Mouse (Mus musculus): ENCODE measurements at regions not wholly inside any gene's neighbourhood (a gene's known extent, or its start where the extent isn't known, plus 50 kb on each side); places are given as distances from the start of the nearest gene placed in this dataset.
"Not testable (repeated sequence)": the region's sequence is repeated elsewhere in the genome, so short reads cannot be mapped to it uniquely, and the experiment has no call there.

DNA sequence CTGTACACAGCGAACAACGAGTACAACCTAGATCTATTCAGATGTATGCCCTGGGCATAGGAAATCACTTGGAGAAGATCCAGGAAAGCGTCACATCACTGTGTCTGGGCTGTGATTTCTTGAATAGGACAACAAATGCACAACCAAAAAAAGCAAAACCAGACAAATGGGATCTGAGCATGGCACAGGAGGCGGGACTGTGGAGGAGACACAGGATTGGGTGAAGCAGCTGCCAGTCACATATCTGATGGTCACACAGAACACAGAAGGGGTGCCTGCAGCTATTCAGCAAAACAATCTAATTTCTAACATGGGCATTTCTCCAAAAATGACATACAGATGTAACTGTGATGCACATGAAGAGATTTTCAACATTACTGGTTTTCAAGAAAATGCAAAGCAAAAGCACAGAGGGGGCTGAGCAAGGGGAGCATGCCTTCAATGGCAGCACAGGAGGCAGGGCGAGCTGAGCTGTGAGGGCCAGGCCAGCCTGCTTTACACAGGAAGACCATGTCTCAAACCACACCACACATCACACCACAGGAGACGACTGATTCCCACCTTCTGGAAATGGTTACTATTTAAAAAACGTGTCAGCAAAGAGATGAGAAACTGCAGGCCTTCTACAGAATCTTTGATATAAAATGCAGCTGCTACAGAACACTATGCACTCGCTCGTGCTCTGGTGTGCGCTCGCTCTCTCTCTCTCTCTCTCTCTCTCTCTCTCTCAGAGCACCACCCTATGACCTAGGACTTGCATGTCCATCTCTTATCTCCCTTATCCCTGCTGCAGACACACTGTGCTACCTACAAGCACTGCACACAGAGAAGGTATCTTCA lies 175.2 kb upstream of the Klf14 start:
- peak in 1 of 2 experiments; percentile 49 for DNase-seq

GRCm38 (mm10) chr6:31134736-31135077 lies 175.8 kb upstream of the Klf14 start:
- DNase-seq, result no peak

DNA sequence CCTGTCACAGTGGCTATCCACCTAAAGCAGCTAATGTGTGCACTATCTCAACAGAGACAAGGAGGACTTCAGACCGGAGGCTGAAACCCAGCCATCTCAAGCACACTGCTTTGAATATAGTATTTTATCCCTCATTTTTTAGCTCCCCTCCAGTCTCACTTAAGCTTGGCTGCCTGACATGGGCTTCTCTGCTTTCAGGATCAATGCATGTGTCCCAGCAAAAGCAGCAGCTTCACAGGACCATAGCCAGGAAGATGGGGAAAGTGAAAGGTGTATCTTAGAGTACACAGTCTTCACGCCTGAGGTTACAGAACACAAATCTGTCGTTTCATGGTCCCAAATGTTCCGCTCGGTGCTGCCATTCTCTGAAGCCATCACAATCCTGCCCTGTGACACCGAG lies 176.7 kb upstream of the Klf14 start:
- DNase-seq, result no peak

DNA sequence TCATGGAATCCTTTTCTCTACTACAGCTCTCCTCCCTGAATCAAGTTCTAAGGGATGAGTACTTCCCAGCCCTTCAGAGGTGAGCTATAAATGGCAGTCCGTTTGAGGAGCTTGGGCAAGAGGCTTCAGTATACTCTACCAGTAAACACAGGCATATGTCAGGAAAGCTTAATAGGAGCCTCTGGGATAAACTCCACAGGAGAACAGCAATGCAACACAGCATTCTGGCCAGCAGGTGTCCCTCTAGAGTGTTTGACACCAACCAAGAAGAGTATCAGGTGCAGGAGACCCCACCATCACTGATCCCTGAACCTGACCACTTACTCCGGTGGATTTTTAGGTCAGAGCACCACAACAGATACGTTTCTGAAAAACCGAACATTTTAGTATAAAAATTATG lies 178.0 kb upstream of the Klf14 start:
- DNase-seq, result peak; percentile 68 to 76

- DNase-seq, result peak in 1 of 2 experiments; percentile 9
These were observed 178.5 kb upstream of the Klf14 start for GRCm38 (mm10) chr6:31137351-31137750.

GRCm38 (mm10) chr6:31140000-31140399 lies 181.1 kb upstream of the Klf14 start:
- no peak for DNase-seq

GRCm38 (mm10) chr6:31140593-31140992 lies 181.7 kb upstream of the Klf14 start:
- peak in 1 of 2 experiments; percentile 10 for DNase-seq

DNA sequence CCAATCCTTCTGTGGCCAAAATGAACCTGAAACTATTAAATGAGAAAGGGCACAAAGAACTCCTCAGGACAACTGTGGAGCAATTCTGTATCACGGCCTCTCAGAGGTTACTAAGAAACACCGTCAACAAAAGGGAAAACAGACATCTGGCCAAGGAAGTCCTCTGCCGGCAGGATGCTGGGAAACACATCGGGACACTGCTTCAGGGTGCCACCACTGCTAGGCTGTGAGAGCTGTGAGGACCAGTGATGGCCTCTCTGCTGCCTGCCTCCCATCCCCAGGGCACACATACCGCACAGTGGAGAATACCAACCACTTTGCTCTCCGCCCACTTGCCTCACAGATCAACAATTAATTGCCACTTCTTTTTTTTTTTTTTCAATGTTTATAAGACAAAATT lies 182.6 kb upstream of the Klf14 start:
- no peak for DNase-seq

GRCm38 (mm10) chr6:31142479-31143007 lies 183.7 kb upstream of the Klf14 start:
- DNase-seq, result not testable (repeated sequence)

DNA sequence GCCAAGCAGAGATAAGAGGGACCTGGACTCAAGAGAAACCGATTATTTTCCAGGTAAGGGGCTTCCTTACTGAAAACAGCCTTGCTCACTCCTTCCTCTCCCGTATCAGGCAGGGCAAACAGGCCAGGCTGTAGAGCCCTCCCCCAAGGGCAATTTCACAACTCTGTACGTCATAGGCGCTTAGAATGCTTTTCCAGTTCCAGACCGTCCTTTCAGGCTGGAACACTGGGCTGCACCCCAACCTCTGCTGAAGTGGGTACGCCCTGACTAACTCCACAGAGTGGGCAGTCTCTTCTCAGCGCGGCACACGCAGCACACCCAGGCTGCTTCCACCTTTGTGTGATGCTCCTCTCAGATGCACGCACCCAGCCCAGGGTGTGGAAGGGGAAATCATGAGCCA lies 186.8 kb upstream of the Klf14 start:
- no peak for DNase-seq

DNA sequence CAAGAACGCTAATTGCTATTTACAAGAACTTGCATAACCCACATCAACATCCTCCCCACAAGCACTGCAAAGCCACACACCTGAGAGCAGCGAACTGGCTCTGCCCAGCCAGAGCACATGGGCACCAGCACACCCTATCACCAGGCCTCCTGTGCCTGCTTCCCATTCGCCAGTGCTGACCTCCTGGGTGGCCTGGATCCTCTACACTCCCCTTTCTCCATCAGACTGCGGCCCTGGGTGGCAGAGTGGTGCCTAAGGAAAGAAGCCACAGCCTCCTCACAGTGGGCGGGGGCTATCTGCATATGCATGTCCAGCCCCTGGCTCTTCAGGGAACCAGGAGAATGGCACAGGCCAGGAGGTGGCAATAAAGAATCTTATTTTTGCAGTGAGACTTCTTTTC lies 187.9 kb upstream of the Klf14 start:
- DNase-seq, result no peak

DNA sequence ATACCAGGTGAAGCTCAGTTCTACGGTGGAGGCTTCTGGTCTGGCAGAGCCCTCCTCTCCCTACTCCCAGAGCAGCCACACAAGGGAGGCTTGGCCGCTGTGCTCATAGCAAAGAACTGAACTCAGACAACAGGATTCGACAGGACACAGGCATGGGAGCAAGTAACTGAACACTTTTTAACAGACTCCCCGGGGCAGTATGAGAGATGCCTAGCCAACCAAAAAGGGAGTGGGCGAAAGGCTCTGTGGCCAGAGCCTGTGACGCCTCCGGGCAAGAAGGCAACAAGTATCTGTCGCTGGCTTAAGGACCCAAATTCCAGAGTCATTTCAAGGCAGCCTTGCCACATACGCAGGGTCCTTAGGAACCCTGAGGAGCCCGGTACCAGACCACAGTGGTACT lies 188.8 kb upstream of the Klf14 start:
- no peak for DNase-seq

GRCm38 (mm10) chr6:31148311-31148856 lies 189.5 kb upstream of the Klf14 start:
- DNase-seq, result peak; percentile 66 to 67

DNA sequence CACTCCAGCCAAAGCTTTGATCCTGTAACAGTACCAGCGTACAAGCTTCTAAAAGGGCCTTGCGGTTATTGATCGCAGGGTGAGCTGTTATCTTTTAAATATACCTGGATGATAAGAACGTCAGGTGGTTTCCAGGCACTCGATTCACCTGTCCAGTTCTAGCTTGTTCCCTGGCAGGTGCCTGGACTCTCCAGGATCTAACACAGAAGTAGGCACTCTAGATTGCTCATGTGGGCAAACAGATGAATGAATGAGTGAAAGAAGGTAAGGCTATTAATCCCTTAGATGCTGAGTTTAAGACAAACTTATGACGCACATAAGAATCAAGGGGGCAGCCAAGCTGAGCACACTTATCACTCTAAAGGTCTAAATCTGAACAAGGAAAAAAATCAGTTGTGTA lies 190.3 kb upstream of the Klf14 start:
- DNase-seq, result no peak

DNA sequence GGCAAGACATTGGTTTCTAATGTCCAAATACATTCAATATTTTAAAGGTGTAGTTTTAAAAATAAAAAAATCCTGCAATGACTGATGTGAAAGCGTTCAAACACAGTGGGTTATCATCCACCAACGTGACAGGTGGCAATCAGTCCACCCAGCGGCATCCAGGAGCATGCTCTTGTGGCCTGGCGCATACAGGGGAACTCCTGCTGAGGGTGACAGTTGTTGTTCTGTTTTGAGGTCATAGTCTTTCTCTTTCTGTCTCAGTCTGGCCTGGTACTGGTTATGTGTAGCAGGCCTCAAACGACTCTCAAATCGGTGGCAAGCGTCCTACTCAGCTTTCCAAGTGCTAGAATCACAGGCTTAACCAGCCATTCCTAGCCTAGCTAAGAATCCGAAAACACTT lies 191.5 kb upstream of the Klf14 start:
- DNase-seq, result peak; percentile 21 to 43

DNA sequence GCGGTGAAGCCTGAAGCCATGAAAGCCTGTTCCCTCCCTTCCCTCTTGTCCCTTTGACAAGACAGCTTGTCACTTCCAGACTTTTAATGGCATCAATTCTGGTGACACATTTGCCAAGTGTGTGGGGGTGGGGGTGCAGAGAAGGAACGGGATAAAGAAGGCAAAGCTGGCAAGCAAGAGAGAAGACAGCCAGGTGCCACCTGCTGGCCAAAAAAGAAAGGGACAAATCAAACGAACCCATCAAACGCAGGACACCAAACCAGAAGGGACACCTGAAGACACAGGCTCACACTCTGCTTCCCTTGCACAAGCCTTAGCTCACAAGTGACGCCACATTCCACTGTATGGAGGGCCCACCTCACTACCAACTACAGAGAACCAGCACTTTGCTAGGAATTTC lies 197.0 kb upstream of the Klf14 start:
- DNase-seq, result peak; percentile 71 to 85

GRCm38 (mm10) chr6:31156999-31157398 lies 198.1 kb upstream of the Klf14 start:
- no peak for DNase-seq

DNA sequence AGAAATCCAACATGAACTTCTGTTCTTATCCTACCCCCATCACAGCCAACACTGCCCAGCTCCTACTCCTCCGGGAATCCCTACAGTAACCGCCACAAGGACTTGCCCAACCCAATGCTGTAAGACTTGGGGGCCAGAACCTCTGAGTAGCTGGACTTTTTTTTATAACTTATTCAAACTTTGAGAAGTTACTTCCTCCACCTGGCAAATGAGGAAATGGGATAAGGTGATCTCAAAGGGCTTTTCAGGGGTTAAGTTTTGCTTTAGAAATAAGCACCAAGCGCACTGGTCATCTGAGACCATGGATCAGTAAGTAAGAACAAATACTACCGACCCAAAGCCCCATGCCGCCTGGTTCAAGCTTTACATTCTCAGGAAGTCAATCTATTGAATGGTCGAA lies 198.6 kb upstream of the Klf14 start:
- DNase-seq, result no peak

DNA sequence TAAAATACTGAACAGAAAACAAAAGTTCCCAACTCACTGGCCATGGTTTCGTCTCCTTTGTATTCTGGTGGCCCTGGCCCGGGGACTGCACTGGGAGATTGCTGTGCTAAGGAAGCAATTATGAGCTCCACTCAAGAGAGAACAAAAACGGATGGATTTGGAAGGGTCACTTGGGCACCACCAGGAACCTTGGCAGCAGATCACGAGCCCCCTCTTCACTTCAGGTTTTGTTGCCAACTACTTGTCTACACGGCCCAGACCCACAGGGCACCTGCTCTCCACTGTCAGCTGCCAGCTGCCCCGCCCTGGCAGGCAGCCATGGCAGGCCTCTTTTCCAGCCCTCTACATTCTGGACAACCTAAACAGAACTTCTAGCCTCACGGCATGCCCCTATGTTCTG lies 199.8 kb upstream of the Klf14 start:
- DNase-seq, result peak; percentile 82 to 87

- no peak for DNase-seq
These were observed 200.4 kb upstream of the Klf14 start for GRCm38 (mm10) chr6:31159240-31159639.

GRCm38 (mm10) chr6:31159935-31160670 lies 201.2 kb upstream of the Klf14 start:
- DNase-seq, result no peak

DNA sequence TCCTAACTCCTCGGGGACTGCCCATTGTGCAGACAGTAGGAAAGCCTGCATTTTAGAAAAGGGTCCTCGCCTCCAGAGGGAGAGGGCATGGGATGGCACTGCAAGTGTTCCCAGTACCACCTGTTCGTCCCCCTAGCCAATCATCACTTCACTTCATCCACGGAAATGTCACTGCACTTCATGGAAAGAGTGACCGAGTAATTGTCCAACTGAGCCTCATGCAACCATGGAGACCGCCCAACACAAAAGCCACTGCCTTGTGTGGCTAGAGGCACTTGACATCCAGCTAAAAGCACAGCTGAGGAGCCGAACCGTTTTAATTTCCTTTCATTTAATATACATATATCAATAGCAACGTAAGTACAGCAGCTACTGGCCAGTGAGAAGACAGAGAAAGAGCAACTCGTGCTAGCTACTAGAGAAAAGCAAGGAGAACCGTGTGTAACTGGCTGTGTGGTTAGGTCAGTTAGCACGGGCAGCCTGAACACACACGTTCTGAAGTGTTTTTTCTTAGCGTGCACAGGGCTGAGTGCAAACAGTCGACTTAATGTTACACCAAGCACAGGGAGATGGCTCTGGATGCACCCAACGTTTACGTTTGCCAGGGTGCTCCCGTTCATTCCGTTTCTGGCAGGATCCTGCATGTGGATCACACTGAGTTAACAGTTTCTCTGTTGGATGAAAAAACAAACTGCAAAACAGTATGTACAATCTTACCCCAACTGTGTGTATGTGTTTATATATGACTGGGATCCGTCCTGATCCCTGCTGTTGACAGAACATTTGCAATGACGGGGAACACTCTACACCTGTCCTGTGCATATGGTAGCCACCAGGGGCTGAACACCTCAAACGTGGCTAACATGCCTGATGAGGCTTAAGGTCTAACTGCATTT lies 202.8 kb upstream of the Klf14 start:
- peak in 1 of 2 experiments; percentile 6 for DNase-seq

- DNase-seq, result no peak
These were observed 206.1 kb upstream of the Klf14 start for GRCm38 (mm10) chr6:31165011-31165410.

Data from cerebellum, postnatal 25 days (tissue).